Mouse (Mus musculus): Measurements from ENCODE around the gene Cd47.
A peak's percentile ranks its signal among the peaks of the same experiment; 100 is the strongest.

DNA sequence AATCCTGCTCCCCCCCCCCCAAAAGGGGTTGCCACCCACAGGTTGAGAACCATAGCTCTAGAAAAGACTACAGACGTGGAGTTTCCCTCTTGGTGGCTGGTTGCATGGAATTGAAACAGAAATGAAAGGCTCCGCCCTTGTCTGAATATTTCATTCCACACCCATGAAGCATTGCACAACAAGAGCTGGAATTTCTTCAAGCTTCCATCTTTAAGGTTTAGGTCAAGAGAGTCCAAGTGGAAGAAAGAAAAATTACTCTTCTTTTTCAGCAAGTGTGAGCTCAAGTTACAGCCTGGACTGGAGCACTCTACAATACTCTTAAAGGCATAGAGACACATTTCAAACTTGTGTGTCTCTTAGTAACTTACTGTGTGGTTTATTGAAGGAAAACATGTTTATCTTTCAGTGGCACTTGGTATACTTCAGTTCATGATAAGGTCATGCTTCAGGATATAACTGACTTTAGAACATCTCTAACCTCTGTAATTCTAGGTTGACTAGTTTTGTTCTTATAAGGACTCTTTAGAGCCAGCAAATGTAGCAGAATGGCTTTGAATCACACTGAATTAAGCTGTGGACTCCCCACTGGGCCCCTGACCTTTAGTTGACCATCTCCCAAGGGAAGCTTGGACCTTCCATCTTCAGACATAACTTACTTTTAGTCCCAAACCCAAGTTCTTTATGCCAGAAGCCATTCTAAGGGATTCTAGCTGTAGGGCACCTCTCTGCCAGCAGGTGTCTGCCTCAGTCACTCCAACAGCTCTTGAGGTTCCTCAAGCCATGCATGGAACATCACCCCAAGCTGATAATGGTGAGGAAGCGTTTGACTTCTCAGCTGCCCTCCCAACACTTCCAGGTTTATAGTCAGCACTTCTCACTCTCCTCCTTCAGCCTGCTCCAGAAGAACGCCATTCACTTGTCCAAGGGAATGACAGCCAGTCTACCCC, 58.8 kb downstream of the Cd47 start:
- TF ChIP-seq POLR2A (IDR thresholded peaks at IDR 0.05; ENCODE audit: low read depth, low read length) (no peak), CTCF (IDR thresholded peaks at IDR 0.05; ENCODE audit: extremely low read depth, insufficient read depth, insufficient read length, insufficient replicate concordance) (peak; percentile 45; the same call in 1 of the 2 replicates)
